Mouse (Mus musculus) forebrain, embryonic 16.5 days (tissue): Measurements from ENCODE around the gene Trappc13. TPM values are rescaled to one million over a fixed set of nuclear protein-coding genes. Genes with fewer than 3 reads are reported as not detected.
A peak's percentile ranks its signal among the peaks of the same experiment; 100 is the strongest.

Experiments used
- ATAC-seq: fragments of 200-750 bp; cut with Nextera tagmentation; 2 replicates; pipeline ENCODE4 v1.8.0; 2017; ENCODE audit warnings: mild to moderate bottlenecking, moderate library complexity
- H3K27ac ChIP-seq: fragments of 300-500 bp; sonication (generic); 2 replicates; pipeline ENCODE4 v1.5.1; 2014; ENCODE audit warnings: low read length, control low read depth
- H3K27me3 ChIP-seq: fragments of 300-500 bp; sonication (generic); replicated peaks from 2 replicates; pipeline ENCODE4 v1.6.1; 2014; ENCODE audit warnings: low read length; ENCODE audit not compliant: control insufficient read depth, insufficient read depth
- H3K36me3 ChIP-seq: fragments of 300-500 bp; sonication (generic); 2 replicates; pipeline ENCODE4 v1.6.1; 2014; ENCODE audit not compliant: control insufficient read depth, insufficient read depth
- H3K4me1 ChIP-seq: fragments of 300-500 bp; sonication (generic); replicated peaks from 2 replicates; pipeline ENCODE4 v1.6.1; 2014; ENCODE audit warnings: low read length; ENCODE audit not compliant: control insufficient read depth, insufficient read depth
- H3K4me2 ChIP-seq: fragments of 300-500 bp; sonication (generic); 2 replicates; pipeline ENCODE4 v1.6.1; 2014; ENCODE audit warnings: mild to moderate bottlenecking, low read length, control low read depth
- H3K4me3 ChIP-seq: fragments of 300-500 bp; sonication (generic); replicated peaks from 2 replicates; pipeline ENCODE4 v1.5.1; 2014; ENCODE audit warnings: mild to moderate bottlenecking, low read length, control low read depth
- H3K9ac ChIP-seq: fragments of 300-500 bp; sonication (generic); replicated peaks from 2 replicates; pipeline ENCODE4 v1.6.1; 2014; ENCODE audit warnings: low read depth, low read length, control low read depth
- H3K9me3 ChIP-seq: fragments of 300-500 bp; sonication (generic); 2 replicates; pipeline ENCODE4 v1.6.1; 2016; ENCODE audit warnings: low read length; ENCODE audit not compliant: control insufficient read depth
- WGBS: fragments of 180-500 bp; shearing (Covaris S2); extraction: QIAGEN DNeasy Blood & Tissue Kit; methylation state at CpG from one replicate; pipeline ENCODE4 v1.1.7; 2014; 5-methylcytosine and 5-hydroxymethylcytosine counted together
- polyA plus RNA-seq: library from polyadenylated mRNA; unstranded; fragments of >200 nt; fragmentation: Nextera tagmentation; extraction: Ambion mirVana; gene quantifications from 2 replicates; pipeline ENCODE4 v1.2.1, GENCODE M21; 2015

The Trappc13 gene
- polyA plus RNA-seq, 1 experiment from 2014 or later: 69.4 TPM

DNA sequence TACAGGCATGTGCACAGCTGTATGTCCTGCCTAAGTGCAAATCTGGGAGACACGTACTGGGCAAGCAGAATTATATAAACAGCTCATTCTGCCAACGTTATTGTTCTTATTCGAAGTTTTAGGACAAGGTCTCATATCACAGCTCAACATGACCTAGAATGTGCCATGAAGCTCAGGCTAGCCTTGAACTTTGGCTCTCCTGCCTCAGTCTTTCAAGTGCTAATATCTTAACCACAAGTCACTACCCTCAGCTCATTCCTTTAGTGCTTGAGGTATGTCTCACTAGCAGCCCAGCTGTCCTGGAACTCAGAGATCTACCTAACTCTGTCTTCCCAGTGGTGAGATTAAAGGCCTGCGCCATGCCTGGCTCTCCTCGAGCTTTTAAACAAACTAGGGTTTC lies 6.6 kb downstream of the Trappc13 start:
- 95% methylated on average over 5 of the region's 5 CpGs for WGBS
- H3K9ac ChIP-seq: no peak overlapping the region
- peaks cover 3% of the 10 kb centered on the region for H3K4me1 ChIP-seq
- no peak overlapping the region for H3K4me3 ChIP-seq
- H3K9me3 ChIP-seq: peaks cover 5% of the 10 kb centered on the region; the same call in 1 of the 2 replicates
- no peak overlapping the region for H3K4me2 ChIP-seq
- H3K27me3 ChIP-seq: no peaks in the 10 kb centered on the region
- no peak overlapping the region for H3K27ac ChIP-seq
- ATAC-seq: no peak
- H3K36me3 ChIP-seq: peaks cover 16% of the 10 kb centered on the region

DNA sequence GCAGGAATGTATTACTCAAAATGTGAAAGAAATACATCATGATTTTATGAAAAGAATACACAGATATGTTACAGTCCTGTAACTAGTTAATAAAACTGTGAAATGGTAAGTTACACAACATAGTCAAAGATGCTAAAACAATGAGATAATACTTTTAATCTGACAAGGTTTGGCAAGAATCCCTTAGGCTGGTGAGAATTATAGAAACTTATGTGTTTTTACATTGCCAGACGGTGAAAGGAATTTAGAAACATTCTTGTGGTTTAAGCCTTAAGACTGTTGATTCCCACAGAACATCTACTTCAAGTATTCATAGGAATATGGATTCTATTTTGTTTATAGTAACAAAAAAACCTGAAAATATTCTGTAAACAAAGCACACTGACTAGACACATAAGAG lies 22.6 kb downstream of the Trappc13 start:
- no peak overlapping the region for H3K4me3 ChIP-seq
- no peak overlapping the region for H3K9ac ChIP-seq
- peaks cover 7% of the 10 kb centered on the region for H3K36me3 ChIP-seq
- H3K9me3 ChIP-seq: no peaks in the 10 kb centered on the region
- WGBS: 88% methylated on average over 1 of the region's 1 CpGs
- no peaks in the 10 kb centered on the region for H3K27me3 ChIP-seq
- H3K4me2 ChIP-seq: no peak overlapping the region
- no peak overlapping the region for H3K27ac ChIP-seq
- no peak for ATAC-seq
- no peaks in the 10 kb centered on the region for H3K4me1 ChIP-seq

DNA sequence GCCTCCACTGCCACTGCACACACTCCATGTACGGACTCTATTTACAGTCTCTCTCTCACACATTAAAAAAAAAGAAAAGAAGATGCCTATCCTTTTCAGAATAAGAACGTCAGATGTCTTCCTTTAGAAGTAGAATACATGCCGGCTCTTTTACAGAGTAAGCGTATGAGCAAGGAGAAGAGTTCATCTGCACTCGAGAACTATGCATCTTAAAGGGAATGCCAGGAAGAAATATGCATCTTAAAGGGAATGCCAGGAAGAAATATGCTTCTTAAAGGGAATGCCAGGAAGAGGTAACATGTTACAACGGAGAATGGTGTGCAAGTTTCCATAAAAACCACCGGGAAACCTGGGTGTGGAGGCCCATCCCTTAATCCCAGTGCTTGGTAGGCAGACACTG lies 23.2 kb downstream of the Trappc13 start:
- Histone ChIP-seq H3K4me2 (no peak overlapping the region), H3K4me1 (no peaks in the 10 kb centered on the region), H3K27ac (no peak overlapping the region), H3K9me3 (no peaks in the 10 kb centered on the region), H3K4me3 (no peak overlapping the region), H3K27me3 (no peaks in the 10 kb centered on the region), H3K36me3 (peaks cover 7% of the 10 kb centered on the region), H3K9ac (no peak overlapping the region)
- ATAC-seq: no peak
- 95% methylated on average over 7 of the region's 7 CpGs for WGBS

DNA sequence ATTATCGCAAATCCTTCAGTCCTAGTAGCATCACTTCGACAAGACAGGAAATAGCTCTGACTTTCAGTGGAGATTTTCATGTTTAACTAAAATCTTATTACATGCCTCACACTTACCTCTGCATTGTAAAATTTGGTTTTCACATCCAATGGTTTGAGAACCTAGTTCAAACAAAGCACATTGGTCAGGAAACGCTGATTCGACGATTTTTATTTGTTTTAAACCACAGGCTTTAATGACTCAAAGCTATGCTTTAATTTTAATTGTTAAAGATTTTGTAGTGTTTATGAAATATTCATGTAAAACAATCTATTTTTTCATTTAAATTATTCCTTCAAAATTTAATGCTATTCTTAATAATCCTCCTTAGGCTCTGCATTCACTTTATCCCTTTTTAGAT lies 24.1 kb downstream of the Trappc13 start:
- Histone ChIP-seq H3K4me2 (no peak overlapping the region), H3K27me3 (no peaks in the 10 kb centered on the region), H3K4me3 (no peak overlapping the region), H3K4me1 (no peaks in the 10 kb centered on the region), H3K36me3 (peaks cover 9% of the 10 kb centered on the region), H3K9ac (no peak overlapping the region), H3K27ac (no peak overlapping the region), H3K9me3 (no peaks in the 10 kb centered on the region)
- ATAC-seq: no peak
- WGBS: 97% methylated on average over 5 of the region's 5 CpGs

DNA sequence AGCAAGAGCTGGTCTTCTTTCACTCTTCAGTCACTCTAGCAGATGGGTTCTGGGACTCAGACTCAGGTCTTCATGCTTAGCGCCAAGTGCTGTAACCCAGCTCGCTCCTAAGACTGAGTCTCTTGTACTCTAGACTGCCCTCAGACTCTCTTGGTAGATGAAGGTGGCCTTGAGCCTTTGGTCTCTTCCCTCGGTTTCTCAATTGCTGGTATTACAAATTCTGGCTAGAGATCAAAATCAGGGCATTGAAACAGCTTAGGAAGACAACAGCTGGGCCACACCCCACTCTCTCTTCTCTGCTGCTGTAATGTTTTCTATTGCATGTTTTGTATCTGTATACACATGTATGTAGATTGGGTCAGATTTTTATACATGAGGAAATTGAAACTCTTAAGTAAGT lies 32.6 kb downstream of the Trappc13 start:
- no peak overlapping the region for H3K9ac ChIP-seq
- H3K9me3 ChIP-seq: no peaks in the 10 kb centered on the region
- H3K4me3 ChIP-seq: no peak overlapping the region
- H3K4me1 ChIP-seq: no peaks in the 10 kb centered on the region
- no peak overlapping the region for H3K27ac ChIP-seq
- no peak for ATAC-seq
- 86% methylated on average over 3 of the region's 3 CpGs for WGBS
- H3K4me2 ChIP-seq: no peak overlapping the region
- peaks cover 35% of the 10 kb centered on the region for H3K36me3 ChIP-seq
- no peaks in the 10 kb centered on the region for H3K27me3 ChIP-seq

DNA sequence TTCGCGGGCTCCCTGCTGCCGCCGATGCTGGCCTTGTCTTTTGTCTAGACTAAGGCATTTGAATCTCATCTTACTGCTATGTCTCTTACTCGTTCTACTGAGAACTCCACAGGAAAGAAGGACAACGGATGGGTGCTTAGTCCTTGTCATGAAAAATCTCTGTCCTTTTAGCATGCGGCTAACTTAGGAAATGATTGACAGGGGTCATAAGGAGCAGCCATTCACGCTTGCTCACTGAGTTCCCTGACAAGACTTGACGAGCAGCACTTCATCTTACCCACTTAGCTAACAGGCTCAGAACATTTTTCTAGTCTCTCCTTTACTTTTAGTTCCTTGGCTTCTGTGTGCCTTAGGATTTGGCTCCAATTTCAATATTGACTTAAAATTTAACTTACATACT lies 33.4 kb downstream of the Trappc13 start:
- ATAC-seq: no peak
- 77% methylated on average over 9 of the region's 9 CpGs for WGBS

DNA sequence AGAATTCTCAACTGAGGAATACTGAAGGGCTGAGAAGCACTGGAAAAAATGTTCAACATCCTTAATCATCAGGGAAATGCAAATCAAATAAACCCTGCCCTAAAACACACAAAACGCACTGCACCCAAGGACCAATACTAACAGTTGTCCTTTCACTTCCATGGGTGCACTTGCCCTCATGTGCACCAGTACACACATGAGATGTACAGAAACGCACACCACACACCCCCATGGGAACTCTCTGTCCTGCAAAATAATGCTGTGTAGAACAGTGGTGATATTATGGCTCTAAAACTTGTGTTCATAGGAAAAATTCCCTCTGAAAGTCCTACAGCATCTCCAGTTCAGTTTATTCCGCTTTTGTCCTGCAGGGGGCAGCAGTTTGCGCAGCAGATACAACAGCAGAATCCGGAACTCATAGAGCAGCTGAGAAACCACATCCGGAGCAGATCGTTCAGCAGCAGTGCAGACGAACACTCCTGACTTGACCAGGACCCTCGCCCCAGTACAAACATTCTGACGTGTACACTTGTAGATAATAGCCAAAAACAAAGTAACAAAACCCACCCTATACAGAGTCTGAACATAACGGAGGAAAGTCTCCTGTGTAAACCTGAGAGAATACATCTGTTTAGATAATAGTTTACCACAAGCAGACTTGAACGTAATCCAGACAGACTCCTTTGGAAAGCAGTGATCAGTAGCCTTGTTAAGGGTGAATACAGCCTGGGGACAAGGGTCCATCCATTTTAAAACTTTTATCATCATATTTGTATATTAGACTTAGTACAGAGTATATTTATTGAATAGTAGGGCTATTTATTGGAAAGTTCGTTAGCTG lies 38.7 kb downstream of the Trappc13 start:
- no peak overlapping the region for H3K27ac ChIP-seq
- ATAC-seq: peak; percentile 72
- H3K4me3 ChIP-seq: no peak overlapping the region
- H3K9me3 ChIP-seq: no peaks in the 10 kb centered on the region
- WGBS: 44% methylated on average over 13 of the region's 13 CpGs
- H3K4me1 ChIP-seq: no peaks in the 10 kb centered on the region; the same call in 1 of the 2 replicates
- peaks cover 24% of the 10 kb centered on the region for H3K36me3 ChIP-seq
- H3K4me2 ChIP-seq: no peak overlapping the region
- no peak overlapping the region for H3K9ac ChIP-seq
- H3K27me3 ChIP-seq: no peaks in the 10 kb centered on the region

More for the DNA sequence above, 33.4 kb downstream of the Trappc13 start:
- H3K9ac ChIP-seq: no peak overlapping the region
- H3K27me3 ChIP-seq: no peaks in the 10 kb centered on the region
- H3K27ac ChIP-seq: no peak overlapping the region
- H3K4me1 ChIP-seq: no peaks in the 10 kb centered on the region
- H3K9me3 ChIP-seq: no peaks in the 10 kb centered on the region
- H3K36me3 ChIP-seq: peaks cover 38% of the 10 kb centered on the region
- no peak overlapping the region for H3K4me3 ChIP-seq
- H3K4me2 ChIP-seq: no peak overlapping the region

DNA sequence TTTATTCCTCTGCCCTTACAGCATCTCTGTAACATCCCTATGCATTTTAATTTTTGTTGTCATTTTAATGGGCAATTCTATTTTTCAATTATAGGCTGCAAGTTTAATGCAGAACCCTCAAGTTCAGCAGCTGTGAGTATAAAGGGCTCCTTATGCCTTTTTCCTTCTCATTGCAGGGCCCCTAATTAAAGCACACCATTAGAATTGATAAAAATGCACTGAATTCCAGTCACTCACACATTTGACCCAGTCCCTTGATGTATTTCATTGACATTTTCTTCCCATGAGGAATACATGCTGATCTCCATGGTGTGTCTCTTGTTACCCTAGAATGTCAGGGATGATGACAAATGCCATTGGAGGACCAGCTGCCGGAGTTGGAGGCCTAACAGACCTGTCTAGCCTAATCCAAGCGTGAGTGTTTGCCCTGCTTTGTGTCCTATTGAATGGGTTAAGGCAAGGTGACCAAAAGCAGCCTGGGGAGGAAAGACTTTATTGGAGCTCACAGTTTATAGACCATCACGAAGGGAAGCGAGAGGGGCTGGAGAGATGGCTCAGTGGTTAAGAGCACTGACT lies 43.7 kb downstream of the Trappc13 start:
- 48% methylated on average over 4 of the region's 4 CpGs for WGBS
- peaks cover 25% of the 10 kb centered on the region for H3K36me3 ChIP-seq
- H3K4me3 ChIP-seq: no peak overlapping the region
- no peaks in the 10 kb centered on the region; the same call in 1 of the 2 replicates for H3K4me1 ChIP-seq
- no peaks in the 10 kb centered on the region for H3K27me3 ChIP-seq
- H3K27ac ChIP-seq: no peak overlapping the region
- ATAC-seq: peak; percentile 40; the same call in 1 of the 2 replicates
- no peak overlapping the region for H3K4me2 ChIP-seq
- no peaks in the 10 kb centered on the region for H3K9me3 ChIP-seq
- no peak overlapping the region for H3K9ac ChIP-seq

DNA sequence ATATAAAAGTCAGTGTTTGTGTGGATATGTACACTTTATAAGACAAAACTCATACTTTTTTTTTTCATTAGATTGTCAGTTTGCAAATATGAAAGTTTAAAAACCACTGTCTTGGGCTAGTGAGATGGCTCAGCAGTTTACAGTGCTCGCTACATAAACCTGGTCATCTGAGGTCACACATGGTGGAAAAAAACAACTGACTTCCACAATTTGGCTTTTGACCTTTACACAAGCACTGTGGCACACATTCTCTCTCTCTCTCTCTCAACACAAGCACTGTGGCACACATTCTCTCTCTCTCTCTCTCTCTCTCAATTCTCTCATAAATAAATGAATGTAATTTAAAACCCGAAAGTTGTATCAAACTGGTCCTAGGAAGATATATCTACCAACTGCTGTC lies 45.7 kb downstream of the Trappc13 start:
- Histone ChIP-seq H3K9ac (no peak overlapping the region), H3K4me1 (no peaks in the 10 kb centered on the region; the same call in 1 of the 2 replicates), H3K27ac (no peak overlapping the region), H3K27me3 (no peaks in the 10 kb centered on the region), H3K4me2 (no peak overlapping the region), H3K9me3 (no peaks in the 10 kb centered on the region), H3K36me3 (peaks cover 21% of the 10 kb centered on the region), H3K4me3 (no peak overlapping the region)
- 91% methylated on average over 2 of the region's 2 CpGs for WGBS
- ATAC-seq: no peak
